Mouse (Mus musculus) layer of hippocampus, adult 18-20 months (tissue): ENCODE data around the gene Pitpnc1. TPM values are rescaled to one million over a fixed set of nuclear protein-coding genes. Genes with fewer than 3 reads are reported as not detected.
A peak's percentile ranks its signal among the peaks of the same experiment; 100 is the strongest.
"Not testable (repeated sequence)": the region's sequence is repeated elsewhere in the genome, so short reads cannot be mapped to it uniquely, and the experiment has no call there.

Experiments
- DNase-seq, 2 experiments: peaks; one replicate each; pipeline ENCODE4 v3.0.0; 2022; ENCODE audit warnings: low spot score in 2 of 2
- long read RNA-seq: library from polyadenylated mRNA; stranded (forward); transcript quantifications from one replicate; pipeline ENCODE4 v2.0.0, GENCODE M21; 2021
- total RNA-seq, 2 experiments: library from RNA; stranded (reverse); gene quantifications; 2 replicates each; pipeline ENCODE4 v1.2.3; 2021

The Pitpnc1 gene
- 10 to 100 TPM; 46.1 to 48.1 TPM for total RNA-seq
- long read RNA-seq, partial matches to known transcripts, result 2 of 36 reads
- long read RNA-seq, other reads (novel, unspliced or antisense), result 34 of 36 reads

- DNase-seq, result peak; percentile 79 to 89
These were observed at the start of gene Pitpnc1 for GRCm38 (mm10) chr11:107470521-107471041. TSS of gene Pitpnc1 (minus strand) at chr11:107470699.

- no peak for DNase-seq
These were observed 48.3 kb upstream of the Pitpnc1 start for GRCm38 (mm10) chr11:107518645-107519429.

DNA sequence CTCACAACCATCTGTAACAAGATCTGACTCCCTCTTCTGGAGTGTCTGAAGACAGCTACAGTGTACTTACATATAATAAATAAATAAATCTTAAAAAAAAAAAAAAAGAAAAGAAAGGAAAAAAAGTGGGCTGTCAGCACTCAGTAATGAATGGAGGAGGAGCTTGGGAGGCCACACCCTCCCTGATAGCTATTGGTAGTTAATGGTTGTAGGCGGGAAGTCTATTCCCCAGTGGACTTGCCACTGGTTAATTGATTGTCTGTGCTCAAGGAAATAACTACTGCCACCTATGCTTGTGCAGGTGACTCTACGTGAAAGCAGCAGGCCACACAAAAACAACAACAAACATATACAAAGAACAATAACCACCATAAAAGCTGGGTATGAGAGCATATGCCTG lies 45.9 kb upstream of the Pitpnc1 start:
- DNase-seq, result no peak

GRCm38 (mm10) chr11:107513047-107513446 lies 42.5 kb upstream of the Pitpnc1 start:
- DNase-seq, result no peak

DNA sequence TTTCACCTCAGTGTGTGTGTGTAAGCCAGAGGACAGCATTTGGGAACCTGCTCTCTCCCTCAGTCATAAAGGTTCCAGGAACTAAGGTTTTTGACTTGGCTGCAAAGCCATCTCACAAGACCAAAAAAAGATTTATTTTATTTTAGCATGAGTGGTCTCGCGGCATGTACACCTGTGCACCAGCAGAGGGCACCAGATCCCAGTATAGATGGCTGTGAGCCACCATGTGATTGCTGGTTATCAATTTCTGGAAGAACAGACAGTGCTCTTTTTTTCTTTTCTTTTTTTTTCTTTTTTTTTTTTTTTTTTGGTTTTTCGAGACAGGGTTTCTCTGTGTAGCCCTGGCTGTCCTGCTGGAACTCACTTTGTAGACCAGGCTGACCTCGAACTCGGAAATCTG lies 41.5 kb upstream of the Pitpnc1 start:
- peak in 1 of 2 experiments; percentile 79 for DNase-seq

- DNase-seq, result no peak
These were observed 40.1 kb upstream of the Pitpnc1 start for GRCm38 (mm10) chr11:107510362-107511269.

- peak in 1 of 2 experiments; percentile 15 for DNase-seq
These were observed 39.3 kb upstream of the Pitpnc1 start for GRCm38 (mm10) chr11:107509631-107510338.

GRCm38 (mm10) chr11:107506260-107506659 lies 35.8 kb upstream of the Pitpnc1 start:
- DNase-seq, result peak in 1 of 2 experiments; percentile 15

GRCm38 (mm10) chr11:107504364-107504763 lies 33.9 kb upstream of the Pitpnc1 start:
- not testable (repeated sequence) for DNase-seq

DNA sequence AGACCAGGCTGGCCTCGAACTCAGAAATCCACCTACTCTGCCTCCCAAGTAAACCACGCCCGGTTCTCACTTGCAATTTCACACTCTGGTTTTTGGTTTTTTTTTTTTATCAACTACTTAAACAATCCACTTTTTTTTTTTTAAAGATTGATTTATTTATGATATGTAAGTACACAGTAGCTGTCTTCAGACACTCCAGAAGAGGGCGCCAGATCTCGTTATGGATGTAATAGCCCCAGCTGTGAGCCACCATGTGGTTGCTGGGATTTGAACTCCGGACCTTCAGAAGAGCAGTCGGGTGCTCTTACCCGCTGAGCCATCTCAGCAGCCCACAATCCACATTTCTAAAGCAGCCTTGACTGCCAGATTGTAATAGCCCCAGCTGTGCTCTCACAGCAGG lies 32.3 kb upstream of the Pitpnc1 start:
- no peak for DNase-seq

GRCm38 (mm10) chr11:107484341-107484740 lies 13.8 kb upstream of the Pitpnc1 start:
- no peak for DNase-seq

DNA sequence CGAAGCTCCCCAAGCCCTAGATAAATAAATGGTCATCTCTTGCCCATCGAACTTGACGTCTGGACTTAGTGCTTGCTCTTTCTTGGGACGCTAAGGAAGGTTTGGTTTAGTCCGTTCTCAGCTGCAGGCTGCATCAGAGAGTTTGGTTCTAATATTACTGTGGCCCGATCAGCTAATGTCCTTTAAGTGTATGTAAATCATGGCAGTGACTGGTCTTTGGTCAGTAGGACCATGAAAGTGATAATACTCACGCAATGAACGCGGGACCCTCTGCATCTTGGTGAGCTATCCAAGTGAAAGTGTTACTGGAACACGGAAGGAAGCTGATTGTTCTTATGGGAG lies 9.3 kb upstream of the Pitpnc1 start:
- DNase-seq, result no peak

DNA sequence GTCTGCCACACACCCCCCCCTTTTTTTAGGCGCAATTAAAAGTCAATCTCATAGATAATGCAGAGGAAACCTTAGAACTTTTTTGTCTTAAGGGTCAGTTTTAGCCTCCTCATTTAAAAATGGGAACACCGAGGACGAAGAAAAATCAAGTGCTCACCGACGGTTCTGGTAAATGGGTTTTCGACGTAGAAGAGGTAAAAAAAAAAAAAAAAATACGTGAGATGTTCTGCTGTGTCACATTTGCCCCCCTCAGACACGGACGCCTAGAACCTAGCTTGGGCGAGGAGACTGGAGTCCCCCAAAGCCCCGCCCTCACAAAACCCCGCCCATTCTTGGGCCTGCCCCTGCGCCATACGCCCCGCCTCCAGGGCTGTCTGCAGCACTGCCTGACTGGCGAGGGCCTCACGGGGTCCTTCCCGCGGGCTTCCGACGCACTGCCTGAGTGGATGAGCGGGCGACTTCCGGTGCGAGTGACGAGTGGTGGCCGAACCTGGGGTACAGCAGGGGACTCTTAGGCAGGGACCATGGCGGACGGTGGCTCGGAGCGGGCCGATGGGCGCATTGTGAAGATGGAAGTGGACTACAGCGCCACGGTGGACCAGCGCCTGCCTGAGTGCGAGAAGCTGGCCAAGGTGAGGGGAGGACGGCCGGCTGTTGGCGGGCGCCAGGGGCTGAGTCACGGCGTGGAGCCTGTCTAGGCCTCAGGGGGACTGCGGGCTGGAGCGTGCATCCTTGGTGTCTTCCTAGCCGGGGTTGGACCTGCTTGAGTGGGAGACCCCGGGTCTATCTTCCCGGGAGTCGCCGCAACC lies 8.8 kb upstream of the Pitpnc1 start, which contains the start of gene Psmd12:
TSS of gene Psmd12 (plus strand) at position 432 of the 809 bp plus-strand sequence.
- DNase-seq, result peak; percentile 91 to 95

DNA sequence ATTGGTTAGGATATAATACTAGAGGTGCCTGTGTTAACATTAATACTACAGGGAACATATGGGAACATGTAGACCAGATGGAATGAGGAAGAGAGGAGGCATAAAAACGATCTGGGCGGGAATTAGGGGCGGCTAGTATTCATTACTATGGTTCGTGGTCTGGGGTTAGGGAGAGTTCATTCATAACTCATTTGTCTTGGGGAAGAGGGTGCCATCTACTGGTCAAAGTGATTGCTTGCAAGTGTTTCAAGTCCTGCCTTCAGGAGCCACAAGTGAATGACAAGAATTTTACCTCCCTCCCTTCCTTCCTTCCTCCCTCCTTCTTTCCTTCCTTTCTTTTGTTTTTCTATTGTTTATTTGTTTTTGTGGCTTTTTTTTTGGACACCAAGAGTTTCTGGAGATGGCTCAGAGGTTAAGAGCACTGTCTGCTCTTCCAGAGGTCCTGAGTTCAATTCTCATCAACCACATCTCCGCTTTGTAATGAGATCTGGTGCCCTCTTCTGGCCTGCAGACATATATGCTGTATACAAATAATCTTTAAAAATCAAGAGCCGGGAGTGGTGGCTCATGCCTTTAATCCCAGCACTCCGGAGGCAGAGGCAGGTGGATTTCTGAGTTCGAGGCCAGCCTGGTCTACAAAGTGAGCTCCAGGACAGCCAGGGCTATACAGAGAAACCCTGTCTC lies 2.8 kb upstream of the Pitpnc1 start:
- DNase-seq, result peak; percentile 33 to 73

- no peak for DNase-seq
These were observed 1.8 kb upstream of the Pitpnc1 start for GRCm38 (mm10) chr11:107472304-107472703.

DNA sequence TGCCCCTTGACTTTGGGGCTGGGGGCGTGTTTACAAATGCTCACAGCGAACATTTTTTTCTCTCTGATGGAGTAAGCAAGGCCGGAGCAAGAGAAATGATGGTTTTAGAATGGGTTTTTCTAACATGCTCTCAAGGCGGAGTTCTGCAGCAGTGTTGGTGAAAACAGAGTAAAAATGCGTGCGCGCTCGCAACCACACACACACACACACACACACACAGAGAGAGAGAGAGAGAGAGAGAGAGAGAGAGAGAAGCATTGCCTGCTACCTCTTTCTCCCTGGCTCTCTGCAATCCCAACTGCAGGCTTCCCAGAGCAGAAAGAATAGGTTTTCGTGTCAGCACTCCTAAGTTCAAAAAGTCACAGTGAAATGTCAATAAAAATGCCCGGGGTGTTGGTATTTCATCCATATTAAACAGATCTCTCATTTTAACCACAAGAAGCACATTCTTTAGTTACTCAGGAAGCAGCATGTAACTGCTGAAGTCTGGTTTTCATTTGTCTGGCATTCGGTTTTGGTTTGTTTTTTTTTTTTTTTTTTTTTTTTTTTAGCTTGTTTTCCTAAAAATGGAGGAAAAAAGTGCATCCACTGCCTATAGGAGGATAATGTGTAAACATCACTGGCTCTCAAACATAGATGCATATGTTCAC lies 697 bp upstream of the Pitpnc1 start:
- no peak for DNase-seq

DNA sequence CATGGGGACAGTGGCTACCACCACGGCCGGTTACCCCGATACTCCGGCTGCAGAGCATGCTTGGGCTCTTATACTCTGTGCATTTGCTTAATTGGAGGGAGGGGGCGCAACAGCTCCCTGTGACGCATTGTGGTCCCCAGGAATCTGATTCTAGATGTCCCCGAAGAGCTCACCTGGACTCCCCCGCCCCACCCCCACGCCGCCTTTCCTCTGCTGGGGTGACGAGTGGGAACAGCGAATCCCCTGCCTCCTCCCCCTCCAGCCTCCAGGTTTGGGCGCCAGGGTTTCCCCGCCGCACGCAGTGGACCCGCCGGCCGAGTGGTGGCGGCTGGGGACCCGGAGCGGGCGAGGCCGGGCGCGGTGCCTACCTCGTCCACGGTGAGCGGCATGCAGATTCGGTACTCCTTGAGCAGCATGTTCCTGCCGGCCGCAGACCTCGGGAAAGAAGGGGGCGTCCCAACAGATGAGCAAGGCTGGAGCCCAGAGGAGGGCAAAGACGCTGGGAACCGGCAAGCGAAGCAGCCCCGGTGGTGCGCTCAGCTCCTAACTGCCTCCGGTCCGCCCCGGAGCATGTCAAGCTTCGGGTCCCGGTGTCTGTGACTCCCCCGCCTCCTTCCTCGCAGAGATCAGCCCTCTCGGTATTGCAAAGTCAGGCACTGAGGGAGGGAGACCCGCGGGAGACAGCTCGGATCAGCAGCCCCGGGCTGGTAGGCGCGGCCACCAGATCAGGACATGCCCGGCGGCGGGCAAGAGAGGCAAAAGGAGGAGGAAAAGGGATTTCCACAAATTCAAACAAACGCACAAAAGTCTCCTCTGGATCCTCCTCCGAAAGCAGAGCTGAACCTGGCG lies 752 bp downstream of the Pitpnc1 start:
- DNase-seq, result peak; percentile 27 to 57

DNA sequence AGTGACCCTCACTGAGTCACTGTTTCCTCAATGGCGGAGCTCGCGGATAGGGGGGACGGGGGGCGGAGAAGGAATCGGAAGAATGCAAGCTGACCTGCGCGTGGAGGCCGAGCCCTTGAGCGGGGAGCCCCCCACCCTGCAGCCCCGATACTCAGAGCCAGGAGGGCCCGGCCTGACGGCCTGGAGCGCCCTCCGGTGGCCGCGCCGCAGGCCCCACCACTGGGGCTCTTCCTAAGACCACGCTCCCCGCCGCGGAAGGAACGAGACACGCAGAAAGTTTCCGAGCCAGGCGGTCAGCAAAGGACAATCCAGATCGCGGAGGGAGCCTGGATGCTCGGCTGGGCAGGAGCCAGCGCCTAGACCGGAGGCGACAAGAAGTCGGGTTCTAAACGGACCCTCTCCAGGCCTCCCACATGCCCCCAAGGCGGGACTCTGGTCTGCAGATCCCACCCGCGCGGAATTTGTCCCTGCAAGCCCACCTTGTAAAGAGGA lies 1.4 kb downstream of the Pitpnc1 start:
- peak; percentile 64 to 83 for DNase-seq
